Mouse (Mus musculus): ENCODE measurements around the gene Fam166a. TPM values are rescaled to one million over a fixed set of nuclear protein-coding genes. Genes with fewer than 3 reads are reported as not detected.

The Fam166a gene
- total and polyA plus RNA-seq, 2 experiments from 2014 or later: not detected

GRCm38 (mm10) chr2:25217666-25218065 lies 879 bp upstream of the Fam166a start:
- Histone ChIP-seq H3K36me3 (ENCODE audit: insufficient read depth, low read length) (no peaks in the 10 kb centered on the region), H3K9me3 (ENCODE audit: low read length) (no peaks in the 10 kb centered on the region), H3K27me3 (ENCODE audit: insufficient read depth, low read length) (no peaks in the 10 kb centered on the region), H3K27ac (no peak overlapping the region), H3K4me2 (ENCODE audit: low read depth, low read length) (no peak overlapping the region), H3K4me3 (ENCODE audit: low read length) (no peak overlapping the region), H3K4me1 (ENCODE audit: insufficient read depth, low read length) (no peaks in the 10 kb centered on the region), H3K9ac (replicated peaks; ENCODE audit: low read length) (no peak overlapping the region)
- WGBS: 71% methylated on average over 2 of the region's 2 CpGs
- no peak for ATAC-seq
- TF ChIP-seq CTCF (IDR thresholded peaks at IDR 0.05; ENCODE audit: low read depth): no peak
- DNase-seq (ENCODE audit: low spot score): no peak

- WGBS: 73% methylated on average over 5 of the region's 5 CpGs
- no peaks in the 10 kb centered on the region for H3K36me3 ChIP-seq (ENCODE audit: insufficient read depth, low read length)
- no peak overlapping the region for H3K9ac ChIP-seq (replicated peaks; ENCODE audit: low read length)
- no peaks in the 10 kb centered on the region for H3K9me3 ChIP-seq (ENCODE audit: low read length)
- peaks cover 12% of the 10 kb centered on the region for H3K4me1 ChIP-seq (ENCODE audit: insufficient read depth, low read length)
- no peak overlapping the region for H3K4me3 ChIP-seq (ENCODE audit: low read length)
- no peak overlapping the region for H3K27ac ChIP-seq
- DNase-seq (ENCODE audit: low spot score) (no peak), ATAC-seq (no peak)
- no peak overlapping the region for H3K4me2 ChIP-seq (ENCODE audit: low read depth, low read length)
- no peaks in the 10 kb centered on the region for H3K27me3 ChIP-seq (ENCODE audit: insufficient read depth, low read length)
- no peak for TF ChIP-seq CTCF (IDR thresholded peaks at IDR 0.05; ENCODE audit: low read depth)
These were observed 2.8 kb downstream of the Fam166a start for GRCm38 (mm10) chr2:25221331-25221772.

GRCm38 (mm10) chr2:25223681-25224491 lies 5.3 kb downstream of the Fam166a start:
- H3K4me1 ChIP-seq (ENCODE audit: insufficient read depth, low read length): peaks cover 18% of the 10 kb centered on the region
- peak overlapping the region; percentile 95 for H3K27ac ChIP-seq
- DNase-seq (ENCODE audit: low spot score) (no peak), ATAC-seq (peak; percentile 12; the same call in 1 of the 2 replicates)
- H3K4me2 ChIP-seq (ENCODE audit: low read depth, low read length): peak overlapping the region; percentile 84
- peak overlapping the region; percentile 80 for H3K4me3 ChIP-seq (ENCODE audit: low read length)
- H3K36me3 ChIP-seq (ENCODE audit: insufficient read depth, low read length): no peaks in the 10 kb centered on the region
- no peaks in the 10 kb centered on the region for H3K9me3 ChIP-seq (ENCODE audit: low read length)
- 3% methylated on average over 47 of the region's 53 CpGs for WGBS
- no peaks in the 10 kb centered on the region for H3K27me3 ChIP-seq (ENCODE audit: insufficient read depth, low read length)
- TF ChIP-seq CTCF (IDR thresholded peaks at IDR 0.05; ENCODE audit: low read depth): no peak
- peak overlapping the region; percentile 87 for H3K9ac ChIP-seq (replicated peaks; ENCODE audit: low read length)

- Histone ChIP-seq H3K4me3 (ENCODE audit: low read length) (peak within 1 kb of the TSS; percentile 80), H3K9me3 (ENCODE audit: low read length) (no peaks in the 10 kb centered on the region), H3K27me3 (ENCODE audit: insufficient read depth, low read length) (no peaks in the 10 kb centered on the region), H3K36me3 (ENCODE audit: insufficient read depth, low read length) (no peaks in the 10 kb centered on the region), H3K4me1 (ENCODE audit: insufficient read depth, low read length) (peaks cover 19% of the 10 kb centered on the region), H3K4me2 (ENCODE audit: low read depth, low read length) (peak within 1 kb of the TSS; percentile 84), H3K27ac (peak within 1 kb of the TSS; percentile 97), H3K9ac (replicated peaks; ENCODE audit: low read length) (peak within 1 kb of the TSS; percentile 87)
- no peak for DNase-seq (ENCODE audit: low spot score)
- TF ChIP-seq CTCF (IDR thresholded peaks at IDR 0.05; ENCODE audit: low read depth): peak; percentile 62
- WGBS: under 1% methylated on average over 17 of the region's 17 CpGs
- ATAC-seq: no peak
These were observed 5.9 kb downstream of the Fam166a start, which contains the start of gene Tubb4b for GRCm38 (mm10) chr2:25224492-25224765. Tubb4b (minus strand) TSS chr2:25224702.

GRCm38 (mm10) chr2:25224766-25225752 lies 6.5 kb downstream of the Fam166a start:
- H3K4me3 ChIP-seq (ENCODE audit: low read length): peak overlapping the region; percentile 80
- peaks cover 19% of the 10 kb centered on the region for H3K4me1 ChIP-seq (ENCODE audit: insufficient read depth, low read length)
- WGBS: 2% methylated on average over 41 of the region's 41 CpGs
- no peaks in the 10 kb centered on the region for H3K27me3 ChIP-seq (ENCODE audit: insufficient read depth, low read length)
- ATAC-seq: peak; percentile 97
- peak overlapping the region; percentile 68 for H3K9ac ChIP-seq (replicated peaks; ENCODE audit: low read length)
- H3K27ac ChIP-seq: peak overlapping the region; percentile 97
- DNase-seq (ENCODE audit: low spot score): peak; percentile 100
- no peak for TF ChIP-seq CTCF (IDR thresholded peaks at IDR 0.05; ENCODE audit: low read depth)
- no peaks in the 10 kb centered on the region for H3K9me3 ChIP-seq (ENCODE audit: low read length)
- no peaks in the 10 kb centered on the region for H3K36me3 ChIP-seq (ENCODE audit: insufficient read depth, low read length)
- peak overlapping the region; percentile 57 for H3K4me2 ChIP-seq (ENCODE audit: low read depth, low read length)

- ATAC-seq: no peak
- H3K4me2 ChIP-seq (ENCODE audit: low read depth, low read length): peak overlapping the region; percentile 57; the same call in 1 of the 2 replicates
- H3K4me3 ChIP-seq (ENCODE audit: low read length): no peak overlapping the region; the same call in 1 of the 2 replicates
- peak overlapping the region; percentile 97 for H3K27ac ChIP-seq
- H3K27me3 ChIP-seq (ENCODE audit: insufficient read depth, low read length): no peaks in the 10 kb centered on the region
- H3K9ac ChIP-seq (replicated peaks; ENCODE audit: low read length): no peak overlapping the region
- no peaks in the 10 kb centered on the region for H3K36me3 ChIP-seq (ENCODE audit: insufficient read depth, low read length)
- H3K9me3 ChIP-seq (ENCODE audit: low read length): no peaks in the 10 kb centered on the region
- no peak for TF ChIP-seq CTCF (IDR thresholded peaks at IDR 0.05; ENCODE audit: low read depth)
- WGBS: 66% methylated on average over 8 of the region's 8 CpGs
- no peak for DNase-seq (ENCODE audit: low spot score)
- H3K4me1 ChIP-seq (ENCODE audit: insufficient read depth, low read length): peaks cover 19% of the 10 kb centered on the region
These were observed 7.3 kb downstream of the Fam166a start for GRCm38 (mm10) chr2:25225811-25226379.
